Mouse (Mus musculus): Measurements from ENCODE around the gene Eif3j1. TPM values are rescaled to one million over a fixed set of nuclear protein-coding genes. Genes with fewer than 3 reads are reported as not detected.

Eif3j1 gene
- polyA plus RNA-seq (2012; rRNA removed; ENCODE audit: low replicate concordance), result 4.8 and 6.6 TPM in 2 replicates

GRCm38 (mm10) chr2:122027862-122028755 lies at the start of gene Eif3j1:
TSS of gene Eif3j1 (plus strand) at chr2:122028546.

Other genes starting within 250 kb of the Eif3j1 start
- gene Frmd5, start 221.5 kb upstream of the Eif3j1 start, polyA plus RNA-seq (2012; rRNA removed; ENCODE audit: low replicate concordance), result 0.75 and 0.90 TPM in 2 replicates
- 1.9 and 5.1 TPM in 2 replicates for gene Casc4, start 161.6 kb upstream of the Eif3j1 start, polyA plus RNA-seq (2012; rRNA removed; ENCODE audit: low replicate concordance)
- gene Ctdspl2, start 72.5 kb upstream of the Eif3j1 start, polyA plus RNA-seq (2012; rRNA removed; ENCODE audit: low replicate concordance), result 2.9 and 6.6 TPM in 2 replicates
- gene Mageb3, start 72.5 kb upstream of the Eif3j1 start, polyA plus RNA-seq (2012; rRNA removed; ENCODE audit: low replicate concordance), result not detected in 2 replicates
- 8.4 and 10.7 TPM in 2 replicates for gene Spg11, start 89.8 kb downstream of the Eif3j1 start, polyA plus RNA-seq (2012; rRNA removed; ENCODE audit: low replicate concordance)
- 1,914 and 2,183 TPM in 2 replicates for gene B2m, start 119.1 kb downstream of the Eif3j1 start, polyA plus RNA-seq (2012; rRNA removed; ENCODE audit: low replicate concordance)
- gene Trim69, start 132.2 kb downstream of the Eif3j1 start, polyA plus RNA-seq (2012; rRNA removed; ENCODE audit: low replicate concordance), result 0.10 and 0.11 TPM in 2 replicates
- not detected in 2 replicates for gene Patl2, start 157.6 kb downstream of the Eif3j1 start, polyA plus RNA-seq (2012; rRNA removed; ENCODE audit: low replicate concordance)
- not detected in 2 replicates for gene Terb2, start 157.7 kb downstream of the Eif3j1 start, polyA plus RNA-seq (2012; rRNA removed; ENCODE audit: low replicate concordance)
- gene Sord, start 206.2 kb downstream of the Eif3j1 start, polyA plus RNA-seq (2012; rRNA removed; ENCODE audit: low replicate concordance), result 12.8 and 27.6 TPM in 2 replicates